Mouse (Mus musculus): ENCODE results near the gene Rasa3.
A peak's percentile ranks its signal among the peaks of the same experiment; 100 is the strongest.

Rasa3 gene

GRCm38 (mm10) chr8:13551574-13551830 lies 125.9 kb downstream of the Rasa3 start:
- DNase-seq (ENCODE audit: low spot score in 2 of 2) = no peak

GRCm38 (mm10) chr8:13550718-13551573 lies 126.5 kb downstream of the Rasa3 start:
- DNase-seq (ENCODE audit: low spot score in 2 of 2) = peak; percentile 96 to 97

- peak; percentile 71 to 74 for DNase-seq (ENCODE audit: low spot score in 2 of 2)
Observed at GRCm38 (mm10) chr8:13548831-13549230, 128.6 kb downstream of the Rasa3 start.

- DNase-seq (ENCODE audit: low spot score in 2 of 2) = peak; percentile 52 to 62
Observed at GRCm38 (mm10) chr8:13548235-13548634, 129.2 kb downstream of the Rasa3 start.

- no peak for DNase-seq (ENCODE audit: low spot score in 2 of 2)
Observed at GRCm38 (mm10) chr8:13546421-13546820, 131.0 kb downstream of the Rasa3 start.

GRCm38 (mm10) chr8:13541526-13541925 lies 135.9 kb downstream of the Rasa3 start:
- no peak for DNase-seq (ENCODE audit: low spot score in 2 of 2)

- DNase-seq (ENCODE audit: low spot score in 2 of 2) = no peak
Observed at GRCm38 (mm10) chr8:13540122-13540521, 137.3 kb downstream of the Rasa3 start.

- peak; percentile 84 to 90 for DNase-seq (ENCODE audit: low spot score in 2 of 2)
Observed at GRCm38 (mm10) chr8:13538821-13539220, 138.6 kb downstream of the Rasa3 start.

- DNase-seq (ENCODE audit: low spot score in 2 of 2) = no peak
Observed at GRCm38 (mm10) chr8:13537102-13537501, 140.3 kb downstream of the Rasa3 start.

- DNase-seq (ENCODE audit: low spot score in 2 of 2) = peak in 1 of 2 experiments; percentile 18
Observed at GRCm38 (mm10) chr8:13533123-13533522, 144.3 kb downstream of the Rasa3 start.

- peak; percentile 59 to 61 for DNase-seq (ENCODE audit: low spot score in 2 of 2)
Observed at GRCm38 (mm10) chr8:13531602-13532171, 145.7 kb downstream of the Rasa3 start.

GRCm38 (mm10) chr8:13530941-13531340 lies 146.5 kb downstream of the Rasa3 start:
- peak; percentile 87 to 89 for DNase-seq (ENCODE audit: low spot score in 2 of 2)

GRCm38 (mm10) chr8:13530401-13530800 lies 147.0 kb downstream of the Rasa3 start:
- DNase-seq (ENCODE audit: low spot score in 2 of 2) = peak in 1 of 2 experiments; percentile 10

GRCm38 (mm10) chr8:13529891-13530316 lies 147.5 kb downstream of the Rasa3 start:
- DNase-seq (ENCODE audit: low spot score in 2 of 2) = peak; percentile 88

- DNase-seq (ENCODE audit: low spot score in 2 of 2) = peak in 1 of 2 experiments; percentile 22
Observed at GRCm38 (mm10) chr8:13529011-13529840, 148.2 kb downstream of the Rasa3 start.

- DNase-seq (ENCODE audit: low spot score in 2 of 2) = no peak
Observed at GRCm38 (mm10) chr8:13521392-13521791, 156.0 kb downstream of the Rasa3 start.

GRCm38 (mm10) chr8:13520349-13520748 lies 157.1 kb downstream of the Rasa3 start:
- DNase-seq (ENCODE audit: low spot score in 2 of 2) = no peak

GRCm38 (mm10) chr8:13519503-13519902 lies 157.9 kb downstream of the Rasa3 start:
- DNase-seq (ENCODE audit: low spot score in 2 of 2) = peak; percentile 48 to 68

- DNase-seq (ENCODE audit: low spot score in 2 of 2) = no peak
Observed at GRCm38 (mm10) chr8:13517284-13517781, 160.1 kb downstream of the Rasa3 start.

Measured in right cerebral cortex, postnatal 10 days (tissue).